Mouse (Mus musculus) CH12.LX (cell line): ENCODE measurements around the gene Gm20388. TPM values are rescaled to one million over a fixed set of nuclear protein-coding genes. Genes with fewer than 3 reads are reported as not detected.

Source experiments
- DNase-seq: peaks from one replicate; pipeline ENCODE4 v3.0.0-alpha.2; 2013; ENCODE audit errors: extremely low read depth
- H3K27ac ChIP-seq: 2 replicates; pipeline ENCODE4 v1.5.1; 2012; ENCODE audit warnings: low read depth, mild to moderate bottlenecking, control low read depth, moderate library complexity; ENCODE audit not compliant: insufficient read depth
- H3K27me3 ChIP-seq: replicated peaks from 2 replicates; pipeline ENCODE3; 2012; ENCODE audit warnings: inconsistent platforms
- H3K36me3 ChIP-seq, 2 experiments: replicated peaks in 1 of 2; 2 replicates each; pipeline versions ENCODE3 to v1.6.1; 2012; ENCODE audit warnings: inconsistent platforms in 1 of 2, low read length in 1 of 2, mild to moderate bottlenecking in 1 of 2, mixed read lengths in 1 of 2, moderate library complexity in 1 of 2; ENCODE audit not compliant: control insufficient read depth in 1 of 2, insufficient read depth in 1 of 2
- H3K4me1 ChIP-seq, 2 experiments: 2 replicates each; pipeline ENCODE4 v1.6.1; 2012; ENCODE audit warnings: inconsistent platforms in 1 of 2, moderate library complexity in 1 of 2; ENCODE audit not compliant: insufficient read depth in 2 of 2, control insufficient read depth in 1 of 2
- H3K4me2 ChIP-seq: 2 replicates; pipeline ENCODE4 v1.6.1; 2012; ENCODE audit warnings: low read depth, mild to moderate bottlenecking, control low read depth; ENCODE audit not compliant: poor library complexity, insufficient read depth, severe bottlenecking
- H3K4me3 ChIP-seq, 3 experiments: fragments of 150-350 bp in 1 of 3; sonication (generic) in 1 of 3; replicated peaks in 1 of 3; 2 replicates each; pipeline versions ENCODE3 to v1.5.1; 2011 to 2012; ENCODE audit warnings: low read depth in 2 of 3, low read length in 2 of 3, mild to moderate bottlenecking in 2 of 3, moderate library complexity in 2 of 3, control low read depth in 1 of 3, improper control_type of control experiment in 1 of 3, inconsistent platforms in 1 of 3, mixed read lengths in 1 of 3; ENCODE audit not compliant: poor library complexity in 1 of 3
- H3K79me2 ChIP-seq: replicated peaks from 2 replicates; pipeline ENCODE4 v1.6.1; 2012; ENCODE audit warnings: mild to moderate bottlenecking, moderate library complexity; ENCODE audit not compliant: control insufficient read depth, poor library complexity, insufficient read depth, severe bottlenecking; ENCODE audit errors: extremely low read depth
- H3K9ac ChIP-seq: 2 replicates; pipeline ENCODE4 v1.6.1; 2012; ENCODE audit warnings: low read depth, mild to moderate bottlenecking, control low read depth, moderate library complexity; ENCODE audit not compliant: insufficient read depth
- H3K9me3 ChIP-seq: replicated peaks from 2 replicates; pipeline ENCODE3; 2012; ENCODE audit warnings: low read length, inconsistent platforms, mixed read lengths
- BHLHE40 ChIP-seq: IDR thresholded peaks from 2 replicates; pipeline ENCODE4 v1.6.1; 2011; ENCODE audit warnings: mild to moderate bottlenecking, low read depth, low read length, improper control_type of control experiment
- CHD1 ChIP-seq: IDR thresholded peaks from 2 replicates; pipeline ENCODE4 v1.6.1; 2012; ENCODE audit warnings: low read depth, low read length, improper control_type of control experiment, inconsistent platforms
- E2F4 ChIP-seq: IDR thresholded peaks from 2 replicates; pipeline ENCODE4 v1.6.1; 2011; ENCODE audit warnings: low read depth, low read length, improper control_type of control experiment; ENCODE audit not compliant: insufficient replicate concordance
- ELF1 ChIP-seq: IDR thresholded peaks from 2 replicates; pipeline ENCODE4 v1.6.1; 2014; ENCODE audit warnings: low read depth, mild to moderate bottlenecking, inconsistent platforms, low read length, improper control_type of control experiment
- HCFC1 ChIP-seq: IDR thresholded peaks from 2 replicates; pipeline ENCODE4 v1.6.1; 2012; ENCODE audit warnings: low read depth, mild to moderate bottlenecking, inconsistent platforms, low read length, improper control_type of control experiment
- MAX ChIP-seq: IDR thresholded peaks from 2 replicates; pipeline ENCODE4 v1.6.1; 2011; ENCODE audit warnings: low read length, improper control_type of control experiment
- MAZ ChIP-seq: IDR thresholded peaks from 2 replicates; pipeline ENCODE4 v1.6.1; 2012; ENCODE audit warnings: low read depth, mild to moderate bottlenecking, inconsistent platforms, low read length, improper control_type of control experiment, moderate library complexity
- MXI1 ChIP-seq: IDR thresholded peaks from 2 replicates; pipeline ENCODE4 v1.6.1; 2011; ENCODE audit warnings: mild to moderate bottlenecking, low read depth, low read length, improper control_type of control experiment
- MYC ChIP-seq: IDR thresholded peaks from 2 replicates; pipeline ENCODE4 v1.6.1; 2011; ENCODE audit warnings: low read depth, mild to moderate bottlenecking, improper control_type of control experiment, low read length
- POLR2AphosphoS2 ChIP-seq: IDR thresholded peaks from 2 replicates; pipeline ENCODE4 v1.6.1; 2011; ENCODE audit warnings: low read depth, low read length, improper control_type of control experiment
- SMC3 ChIP-seq: IDR thresholded peaks from 2 replicates; pipeline ENCODE4 v1.6.1; 2011; ENCODE audit warnings: low read depth, low read length, improper control_type of control experiment
- TBP ChIP-seq: conservative IDR thresholded peaks from 2 replicates; pipeline ENCODE4 v1.6.1; 2011; ENCODE audit warnings: low read depth, low read length, improper control_type of control experiment
- TCF12 ChIP-seq: IDR thresholded peaks from 2 replicates; pipeline ENCODE4 v1.6.1; 2014; ENCODE audit warnings: low read depth, mild to moderate bottlenecking, inconsistent platforms, low read length, improper control_type of control experiment
- USF1 ChIP-seq: IDR thresholded peaks from 2 replicates; pipeline ENCODE4 v1.6.1; 2014; ENCODE audit warnings: low read depth, mild to moderate bottlenecking, inconsistent platforms, low read length, improper control_type of control experiment
- USF2 ChIP-seq: conservative IDR thresholded peaks from 2 replicates; pipeline ENCODE4 v1.6.1; 2011; ENCODE audit warnings: low read depth, low read length, improper control_type of control experiment
- ZC3H11A ChIP-seq: IDR thresholded peaks from 2 replicates; pipeline ENCODE4 v1.6.1; 2012; ENCODE audit warnings: low read depth, mild to moderate bottlenecking, inconsistent platforms, low read length, improper control_type of control experiment
- ZKSCAN1 ChIP-seq: IDR thresholded peaks from 2 replicates; pipeline ENCODE4 v1.6.1; 2012; ENCODE audit warnings: low read depth, inconsistent platforms, low read length, improper control_type of control experiment, borderline replicate concordance
- ZNF384 ChIP-seq: IDR thresholded peaks from 2 replicates; pipeline ENCODE4 v1.6.1; 2012; ENCODE audit warnings: low read depth, low read length, improper control_type of control experiment, inconsistent platforms
- dilution Hi-C: fragments of 300-500 bp; cut with MboI; formaldehyde crosslinking; loops from 2 replicates; pipeline ENCODE4 v1.14.3; 2020; ENCODE audit warnings: low sequenced_read_pairs; ENCODE audit not compliant: extremely low pct_unique_long_range_greater_than_20kb, extremely low pct_ligation_motif_present
- in situ Hi-C: fragments of 300-500 bp; cut with MboI; formaldehyde crosslinking; loops from 3 replicates; pipeline ENCODE4 v1.14.3; 2019; ENCODE audit warnings: low sequenced_read_pairs, low pct_ligation_motif_present, low pct_unique_long_range_greater_than_20kb, mixed read lengths
- polyA plus RNA-seq: library from polyadenylated mRNA; unstranded; fragments of >175 nt; gene quantifications from 2 replicates; pipeline ENCODE4 v1.2.1, GENCODE M21; 2012; ENCODE audit warnings: low read depth; ENCODE audit not compliant: insufficient read length
- total RNA-seq, 2 experiments: library from RNA; depleted of rRNA; stranded (reverse); fragments of 300-350 nt in 1 of 2; fragments of >200 nt in 1 of 2; gene quantifications; 2 replicates each; pipeline ENCODE4 v1.2.3; 2012 to 2014

The Gm20388 gene
- total and polyA plus RNA-seq, 3 experiments = 14.8 to 26.3 (median 22.2) TPM

GRCm38 (mm10) chr8:120204736-120205360, 294.2 kb downstream of the Gm20388 start:
- Histone ChIP-seq H3K36me3 (no peaks in the 10 kb centered on the region), H3K4me3 (no peak overlapping the region), H3K27me3 (peaks cover 20% of the 10 kb centered on the region), H3K27ac (no peak overlapping the region), H3K4me1 (peaks cover 0 to 5% of the 10 kb centered on the region in 2 experiments; a peak in 1 of 4 replicates), H3K9me3 (peaks cover 5% of the 10 kb centered on the region), H3K9ac (no peak overlapping the region), H3K4me2 (no peak overlapping the region)
- in situ Hi-C loops = no loop called here
- no peak for TF ChIP-seq ELF1
- TF ChIP-seq MAX = no peak
- no peak for TF ChIP-seq BHLHE40
- no peak for TF ChIP-seq USF1
- no peak for TF ChIP-seq TBP
- TF ChIP-seq POLR2AphosphoS2 = no peak
- no peak for TF ChIP-seq ZC3H11A
- TF ChIP-seq MYC = no peak
- no peak for TF ChIP-seq CHD1
- no peak for TF ChIP-seq ZNF384
- no peak for TF ChIP-seq USF2
- no peak for TF ChIP-seq HCFC1
- TF ChIP-seq TCF12 = no peak
- TF ChIP-seq, all 38 proteins: peak for 0
- no peak for DNase-seq
- H3K79me2 ChIP-seq = no peaks in the 10 kb centered on the region
- dilution Hi-C loops = no loop called here

- Histone ChIP-seq H3K27ac (no peak overlapping the region), H3K9ac (no peak overlapping the region), H3K4me3 (no peak overlapping the region), H3K4me2 (no peak overlapping the region), H3K79me2 (no peaks in the 10 kb centered on the region), H3K4me1 (peaks cover under 1 to 9% of the 10 kb centered on the region in 2 experiments; a peak in 1 of 4 replicates), H3K27me3 (peaks cover 22% of the 10 kb centered on the region), H3K9me3 (no peaks in the 10 kb centered on the region), H3K36me3 (no peaks in the 10 kb centered on the region)
- no peak for TF ChIP-seq ZKSCAN1
- no peak for TF ChIP-seq E2F4
- no peak for TF ChIP-seq SMC3
- TF ChIP-seq MAZ = no peak
- TF ChIP-seq MXI1 = no peak
- DNase-seq = no peak
- in situ Hi-C loops (no loop called here), dilution Hi-C loops (no loop called here)
These were observed 295.3 kb downstream of the Gm20388 start for GRCm38 (mm10) chr8:120205916-120206315.
